Mouse (Mus musculus) lung, embryonic 15.5 days (tissue): Measurements from ENCODE around the gene Ift52. TPM values are rescaled to one million over a fixed set of nuclear protein-coding genes. Genes with fewer than 3 reads are reported as not detected.
A peak's percentile ranks its signal among the peaks of the same experiment; 100 is the strongest.

Experiments used
- ATAC-seq: fragments of 200-750 bp; cut with Nextera tagmentation; 2 replicates; pipeline ENCODE4 v1.8.0; 2017; ENCODE audit warnings: moderate number of reproducible peaks, borderline replicate concordance; ENCODE audit not compliant: low FRiP score, low TSS enrichment; ENCODE audit errors: extremely low read depth
- H3K27ac ChIP-seq: fragments of 300-500 bp; sonication (generic); 2 replicates; pipeline ENCODE4 v1.5.1; 2015; ENCODE audit warnings: moderate library complexity, mild to moderate bottlenecking, inconsistent platforms
- H3K27me3 ChIP-seq: fragments of 300-500 bp; sonication (generic); 2 replicates; pipeline ENCODE4 v1.6.1; 2015; ENCODE audit warnings: inconsistent platforms
- H3K36me3 ChIP-seq: fragments of 300-500 bp; sonication (generic); 2 replicates; pipeline ENCODE4 v1.6.1; 2015; ENCODE audit warnings: inconsistent platforms
- H3K4me1 ChIP-seq: fragments of 300-500 bp; sonication (generic); 2 replicates; pipeline ENCODE4 v1.6.1; 2015; ENCODE audit warnings: inconsistent platforms
- H3K4me2 ChIP-seq: fragments of 300-500 bp; sonication (generic); 2 replicates; pipeline ENCODE4 v1.6.1; 2015; ENCODE audit warnings: inconsistent platforms, mild to moderate bottlenecking, moderate library complexity
- H3K4me3 ChIP-seq: fragments of 300-500 bp; sonication (generic); 2 replicates; pipeline ENCODE4 v1.5.1; 2015; ENCODE audit warnings: mild to moderate bottlenecking, inconsistent platforms
- H3K9ac ChIP-seq: fragments of 300-500 bp; sonication (generic); 2 replicates; pipeline ENCODE4 v1.6.1; 2015; ENCODE audit warnings: inconsistent platforms
- H3K9me3 ChIP-seq: fragments of 300-500 bp; sonication (generic); 2 replicates; pipeline ENCODE4 v1.6.1; 2016; ENCODE audit warnings: inconsistent platforms
- WGBS: fragments of 180-500 bp; shearing (Covaris S2); methylation state at CpG from one replicate; pipeline ENCODE4 v1.1.7; 2015; 5-methylcytosine and 5-hydroxymethylcytosine counted together
- polyA plus RNA-seq: library from polyadenylated mRNA; unstranded; fragments of >200 nt; fragmentation: Nextera tagmentation; extraction: Ambion mirVana; gene quantifications from 2 replicates; pipeline ENCODE4 v1.2.1, GENCODE M21; 2015

Gene Ift52
- 47.8 and 48.9 TPM in 2 replicates for polyA plus RNA-seq

DNA sequence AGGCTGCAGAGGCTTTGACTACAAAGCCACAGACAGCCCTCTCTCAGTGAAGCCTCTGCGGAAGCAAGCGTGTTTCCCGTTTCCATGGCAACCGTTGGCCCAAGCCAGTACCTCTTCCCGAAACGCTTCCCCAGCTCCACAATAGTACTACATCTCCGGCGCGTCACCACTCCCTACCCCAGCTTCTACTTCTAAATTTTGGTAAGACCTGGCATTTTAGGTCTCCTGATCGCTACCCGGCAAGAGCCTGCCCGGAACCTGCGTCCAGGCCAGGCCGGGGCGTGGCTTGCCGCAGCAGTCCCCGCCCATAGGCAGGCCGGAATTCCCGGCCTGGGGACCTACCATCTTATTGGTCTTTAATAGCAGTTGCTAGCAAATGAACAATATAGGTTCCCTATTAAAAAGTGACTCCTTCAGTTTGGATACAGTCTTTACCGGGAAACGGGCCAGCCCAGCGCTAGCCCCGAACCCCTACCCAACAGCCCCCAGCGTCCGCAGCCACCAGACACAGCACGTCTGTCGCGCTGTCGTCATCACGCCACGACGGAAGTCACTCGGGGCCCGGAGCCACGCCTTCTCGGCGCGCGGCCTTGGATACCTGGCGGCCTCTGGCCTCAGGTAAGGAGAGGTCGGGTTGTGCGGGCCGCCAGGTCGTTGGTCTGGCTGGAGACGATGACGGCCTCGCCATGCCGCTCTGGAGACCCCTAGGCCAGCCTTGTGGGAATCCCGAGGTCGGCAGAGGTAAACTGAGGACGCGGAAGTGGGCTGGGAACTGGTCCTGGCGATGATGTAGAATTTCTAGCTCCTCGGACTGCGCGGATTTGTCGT is at the start of gene Ift52:
TSS of gene Ift52 (plus strand) at position 439 of the 828 bp plus-strand sequence.
- Histone ChIP-seq H3K27me3 (no peaks in the 10 kb centered on the region), H3K4me3 (peak within 1 kb of the TSS; percentile 81), H3K9me3 (no peaks in the 10 kb centered on the region), H3K27ac (peak within 1 kb of the TSS; percentile 73), H3K4me1 (peaks cover 10% of the 10 kb centered on the region), H3K36me3 (no peaks in the 10 kb centered on the region), H3K4me2 (peak within 1 kb of the TSS; percentile 58), H3K9ac (peak within 1 kb of the TSS; percentile 76)
- peak; percentile 96 for ATAC-seq
- WGBS: under 1% methylated on average over 57 of the region's 57 CpGs

DNA sequence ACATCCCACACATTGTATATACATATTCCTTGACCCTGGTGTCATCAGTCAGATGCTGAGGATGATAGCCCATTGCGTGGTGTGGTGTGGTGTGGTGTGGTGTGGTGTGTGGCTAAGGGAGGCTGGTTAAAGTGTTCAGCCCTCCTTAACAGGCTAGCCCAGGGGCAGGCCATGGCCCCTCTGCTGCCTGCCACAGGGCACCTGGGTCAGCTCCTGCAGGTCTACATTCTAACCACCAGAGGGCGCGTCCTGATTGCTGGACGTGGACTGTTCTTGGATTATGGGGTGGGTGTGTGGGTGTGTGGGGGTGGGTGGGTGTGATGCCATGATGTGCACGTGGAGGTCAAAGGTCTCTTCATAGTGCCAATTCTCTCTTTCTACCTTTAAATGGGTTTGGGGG is 48.8 kb upstream of the Ift52 start:
- no peak overlapping the region for H3K4me2 ChIP-seq
- no peak overlapping the region for H3K27ac ChIP-seq
- no peaks in the 10 kb centered on the region for H3K9me3 ChIP-seq
- 4% methylated on average over 5 of the region's 5 CpGs for WGBS
- H3K4me3 ChIP-seq: no peak overlapping the region
- ATAC-seq: peak; percentile 57; the same call in 1 of the 2 replicates
- no peaks in the 10 kb centered on the region for H3K27me3 ChIP-seq
- H3K36me3 ChIP-seq: no peaks in the 10 kb centered on the region
- peaks cover under 1% of the 10 kb centered on the region; the same call in 1 of the 2 replicates for H3K4me1 ChIP-seq
- H3K9ac ChIP-seq: no peak overlapping the region

DNA sequence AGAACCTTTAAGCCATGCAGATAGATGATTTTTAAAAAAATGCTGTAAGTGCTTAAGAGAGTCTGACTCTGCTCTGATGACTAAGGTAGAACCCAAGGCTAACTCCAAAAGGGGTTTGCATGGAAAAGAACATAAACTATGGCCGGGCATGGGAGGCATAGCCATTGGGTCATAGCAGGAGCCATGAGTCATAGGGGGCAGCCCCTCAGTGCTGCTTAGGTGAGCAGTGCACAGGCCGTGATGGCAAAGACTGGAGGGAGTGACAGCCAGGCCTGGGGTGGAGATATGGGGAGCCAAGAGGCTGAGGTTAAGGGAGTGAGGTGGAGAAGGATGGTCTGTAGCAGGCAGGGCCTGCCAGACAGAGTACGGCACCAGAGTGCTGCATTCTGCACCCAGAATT is 48.1 kb upstream of the Ift52 start:
- no peaks in the 10 kb centered on the region for H3K36me3 ChIP-seq
- H3K27me3 ChIP-seq: no peaks in the 10 kb centered on the region
- no peak for ATAC-seq
- no peak overlapping the region for H3K4me3 ChIP-seq
- H3K9ac ChIP-seq: no peak overlapping the region
- H3K4me1 ChIP-seq: peaks cover 6% of the 10 kb centered on the region
- H3K4me2 ChIP-seq: no peak overlapping the region
- no peak overlapping the region for H3K27ac ChIP-seq
- 75% methylated on average over 3 of the region's 3 CpGs for WGBS
- no peaks in the 10 kb centered on the region for H3K9me3 ChIP-seq

DNA sequence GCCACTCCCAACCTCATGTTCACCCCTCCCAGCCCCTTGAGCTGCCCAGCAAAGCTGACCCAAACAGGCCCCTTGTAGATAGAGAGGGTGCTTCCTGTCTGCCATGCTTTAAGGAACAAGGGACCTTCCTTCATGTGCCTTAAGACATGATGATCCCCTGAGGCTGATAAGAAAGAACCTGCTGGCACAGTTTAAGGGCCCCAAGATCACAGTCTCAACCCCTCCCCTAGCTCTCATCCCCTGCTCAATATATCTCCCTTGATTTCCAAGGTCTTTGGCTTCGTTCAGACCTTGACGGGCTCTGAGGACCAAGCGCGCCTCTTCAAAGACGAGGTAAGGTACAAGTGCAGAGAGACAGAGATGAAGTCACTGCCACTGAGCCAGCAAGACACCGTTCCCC is 46.3 kb upstream of the Ift52 start:
- no peaks in the 10 kb centered on the region for H3K27me3 ChIP-seq
- 70% methylated on average over 6 of the region's 6 CpGs for WGBS
- H3K9me3 ChIP-seq: no peaks in the 10 kb centered on the region
- H3K4me3 ChIP-seq: no peak overlapping the region
- H3K9ac ChIP-seq: no peak overlapping the region
- H3K4me1 ChIP-seq: peaks cover 14% of the 10 kb centered on the region
- H3K4me2 ChIP-seq: no peak overlapping the region
- H3K36me3 ChIP-seq: no peaks in the 10 kb centered on the region
- no peak overlapping the region for H3K27ac ChIP-seq
- no peak for ATAC-seq

DNA sequence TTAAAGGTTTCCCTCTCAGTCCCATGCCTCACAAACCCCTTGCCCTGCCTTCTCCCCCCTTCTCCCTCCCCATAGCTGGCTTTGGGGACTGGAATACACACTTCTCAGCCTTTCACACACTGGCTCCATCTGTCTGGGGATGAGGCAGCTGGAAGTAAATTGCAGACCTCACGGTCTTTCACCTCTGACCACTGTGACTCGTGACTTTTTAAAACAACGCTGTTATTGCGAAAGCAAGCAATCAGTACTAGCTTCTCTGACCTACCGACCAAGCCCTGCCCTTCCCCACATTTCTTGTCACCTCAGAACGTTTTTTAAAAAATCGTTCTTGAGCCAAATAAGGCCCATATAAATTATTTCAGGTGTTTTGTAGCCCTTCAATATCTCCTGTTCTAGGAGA is 44.4 kb upstream of the Ift52 start:
- no peak for ATAC-seq
- WGBS: 31% methylated on average over 7 of the region's 7 CpGs

DNA sequence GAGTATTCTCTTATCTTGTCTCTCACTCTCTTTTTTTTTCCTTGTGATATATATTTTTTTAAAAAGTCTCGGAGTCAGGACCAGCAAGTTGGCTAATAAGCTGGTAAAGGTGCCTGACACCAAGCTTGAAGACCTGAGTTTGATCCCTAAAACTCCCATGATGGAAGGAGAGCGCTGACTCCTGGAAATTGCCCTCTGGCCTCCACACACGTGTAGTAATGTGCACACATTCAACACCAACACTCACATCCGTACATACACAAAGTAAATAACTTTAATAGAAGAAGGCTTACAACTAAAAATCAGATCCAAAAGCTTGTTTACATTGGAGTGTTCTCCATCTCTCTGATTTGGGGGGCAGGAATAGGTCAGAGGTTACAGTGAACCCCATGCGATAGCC is 43.9 kb upstream of the Ift52 start:
- ATAC-seq: no peak
- H3K9me3 ChIP-seq: no peaks in the 10 kb centered on the region
- H3K27ac ChIP-seq: no peak overlapping the region
- no peaks in the 10 kb centered on the region for H3K36me3 ChIP-seq
- H3K4me2 ChIP-seq: no peak overlapping the region
- H3K9ac ChIP-seq: no peak overlapping the region
- no peak overlapping the region for H3K4me3 ChIP-seq
- H3K4me1 ChIP-seq: peaks cover 18% of the 10 kb centered on the region
- 43% methylated on average over 5 of the region's 5 CpGs for WGBS
- no peaks in the 10 kb centered on the region for H3K27me3 ChIP-seq

More for the DNA sequence above, 44.4 kb upstream of the Ift52 start:
- H3K36me3 ChIP-seq: no peaks in the 10 kb centered on the region
- H3K4me3 ChIP-seq: no peak overlapping the region
- no peak overlapping the region for H3K27ac ChIP-seq
- no peaks in the 10 kb centered on the region for H3K27me3 ChIP-seq
- no peak overlapping the region for H3K9ac ChIP-seq
- peaks cover 18% of the 10 kb centered on the region for H3K4me1 ChIP-seq
- no peaks in the 10 kb centered on the region for H3K9me3 ChIP-seq
- H3K4me2 ChIP-seq: no peak overlapping the region

DNA sequence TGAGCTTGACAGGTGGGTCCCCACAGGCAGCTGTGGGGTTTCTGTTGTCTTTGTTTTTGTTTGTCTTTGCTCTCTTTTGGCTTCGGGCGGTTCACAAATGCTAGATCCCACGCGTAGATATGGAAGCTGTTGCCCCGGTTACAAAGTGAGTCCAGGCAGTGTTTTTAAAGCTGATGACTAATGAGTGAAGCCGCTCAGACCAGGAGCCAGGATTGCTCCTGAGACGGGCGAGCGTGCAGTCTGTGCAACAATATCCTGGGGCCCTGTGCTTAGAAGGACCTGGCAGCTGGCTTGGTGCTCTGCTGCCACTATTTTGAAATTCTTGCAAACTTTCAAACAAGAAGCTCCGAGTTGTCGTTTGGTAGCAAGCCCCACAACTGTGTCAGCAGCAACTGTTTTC is 43.5 kb upstream of the Ift52 start:
- H3K4me2 ChIP-seq: no peak overlapping the region
- H3K9ac ChIP-seq: no peak overlapping the region
- no peak for ATAC-seq
- no peaks in the 10 kb centered on the region for H3K9me3 ChIP-seq
- 14% methylated on average over 11 of the region's 11 CpGs for WGBS
- no peaks in the 10 kb centered on the region for H3K27me3 ChIP-seq
- no peaks in the 10 kb centered on the region for H3K36me3 ChIP-seq
- H3K4me1 ChIP-seq: peaks cover 18% of the 10 kb centered on the region
- no peak overlapping the region for H3K4me3 ChIP-seq
- no peak overlapping the region for H3K27ac ChIP-seq

DNA sequence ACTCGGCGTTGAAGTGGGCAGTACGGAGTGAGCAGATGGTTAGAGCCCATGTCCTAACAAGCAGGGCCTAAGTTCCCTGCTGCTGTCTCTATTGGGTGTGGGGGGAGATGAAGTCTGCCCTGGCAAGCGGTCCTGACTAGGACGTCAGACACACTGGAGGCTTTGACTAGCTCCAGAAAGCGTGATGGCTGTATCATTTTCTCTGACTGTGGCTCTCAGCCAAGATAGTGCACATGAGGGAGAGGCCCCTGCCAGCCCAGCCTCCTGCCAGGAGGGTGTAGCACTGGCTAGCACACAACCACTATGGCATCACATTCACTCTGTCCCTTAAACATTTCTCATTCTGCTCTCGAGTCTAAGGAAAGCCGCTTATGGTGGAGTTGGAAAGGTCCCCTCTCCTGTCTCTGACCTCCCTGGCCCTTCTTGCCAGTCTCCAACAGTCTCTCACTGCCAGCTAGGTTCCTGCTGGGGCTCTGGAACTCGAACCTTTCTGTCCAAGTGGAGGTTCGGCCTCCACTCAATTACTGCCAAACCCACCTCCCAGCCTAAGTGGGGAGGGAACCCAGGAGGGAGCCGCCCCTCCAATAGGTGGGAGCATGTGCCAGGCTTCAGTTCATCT is 41.9 kb upstream of the Ift52 start:
- Histone ChIP-seq H3K9ac (no peak overlapping the region), H3K27me3 (no peaks in the 10 kb centered on the region), H3K9me3 (no peaks in the 10 kb centered on the region), H3K4me3 (no peak overlapping the region), H3K4me1 (peaks cover 18% of the 10 kb centered on the region), H3K4me2 (no peak overlapping the region), H3K27ac (no peak overlapping the region), H3K36me3 (no peaks in the 10 kb centered on the region)
- no peak for ATAC-seq
- whole genome bisulfite sequencing: 63% methylated on average over 11 of the region's 11 CpGs

DNA sequence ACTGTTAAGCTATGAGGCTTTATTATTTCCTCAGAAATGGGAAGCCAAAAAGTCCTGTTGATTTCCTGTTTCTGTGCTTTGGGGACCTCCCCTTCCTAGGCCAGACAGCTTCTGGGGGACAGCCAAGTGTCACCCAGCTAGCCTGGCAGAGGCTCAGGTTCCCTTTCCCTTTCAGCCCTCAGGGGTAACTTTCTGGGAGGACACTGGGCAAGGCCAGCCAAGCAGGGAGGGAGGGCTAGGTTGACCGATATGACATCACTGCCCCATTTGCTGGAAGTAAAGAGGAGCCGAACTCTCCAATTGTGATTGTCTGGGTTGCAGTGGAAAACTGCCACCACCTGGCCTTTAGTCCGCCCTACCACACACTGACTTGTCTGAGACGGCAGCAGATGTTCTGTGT is 41.2 kb upstream of the Ift52 start:
- WGBS: 51% methylated on average over 4 of the region's 4 CpGs
- H3K27me3 ChIP-seq: no peaks in the 10 kb centered on the region
- H3K4me1 ChIP-seq: peaks cover 18% of the 10 kb centered on the region
- no peaks in the 10 kb centered on the region for H3K36me3 ChIP-seq
- H3K9me3 ChIP-seq: no peaks in the 10 kb centered on the region
- H3K4me3 ChIP-seq: no peak overlapping the region
- no peak overlapping the region for H3K4me2 ChIP-seq
- ATAC-seq: no peak
- no peak overlapping the region for H3K9ac ChIP-seq
- no peak overlapping the region for H3K27ac ChIP-seq

DNA sequence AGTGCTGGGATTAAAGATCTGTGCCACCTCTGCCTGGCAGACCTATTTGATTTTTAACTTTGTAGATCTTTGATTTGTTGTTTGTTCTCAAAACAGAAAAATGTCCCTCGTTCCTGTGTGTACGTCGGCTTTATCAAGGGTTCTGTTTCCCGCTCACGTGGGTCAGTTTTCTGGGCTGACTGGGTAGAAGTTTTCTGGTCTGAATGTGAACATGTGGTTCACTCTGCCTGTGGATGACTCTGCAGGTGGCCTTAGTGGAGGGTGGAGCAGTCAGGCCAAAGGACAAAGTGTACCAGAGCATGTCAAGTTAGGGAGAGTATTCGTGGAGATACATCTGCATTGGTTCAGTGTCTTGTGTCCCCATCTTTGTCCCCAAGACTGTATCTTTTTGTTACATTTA is 32.8 kb upstream of the Ift52 start:
- Histone ChIP-seq H3K4me1 (no peaks in the 10 kb centered on the region; the same call in 1 of the 2 replicates), H3K4me3 (no peak overlapping the region), H3K9ac (no peak overlapping the region), H3K36me3 (no peaks in the 10 kb centered on the region), H3K27me3 (no peaks in the 10 kb centered on the region), H3K9me3 (no peaks in the 10 kb centered on the region), H3K4me2 (no peak overlapping the region), H3K27ac (no peak overlapping the region)
- no peak for ATAC-seq
- 80% methylated on average over 6 of the region's 6 CpGs for WGBS

DNA sequence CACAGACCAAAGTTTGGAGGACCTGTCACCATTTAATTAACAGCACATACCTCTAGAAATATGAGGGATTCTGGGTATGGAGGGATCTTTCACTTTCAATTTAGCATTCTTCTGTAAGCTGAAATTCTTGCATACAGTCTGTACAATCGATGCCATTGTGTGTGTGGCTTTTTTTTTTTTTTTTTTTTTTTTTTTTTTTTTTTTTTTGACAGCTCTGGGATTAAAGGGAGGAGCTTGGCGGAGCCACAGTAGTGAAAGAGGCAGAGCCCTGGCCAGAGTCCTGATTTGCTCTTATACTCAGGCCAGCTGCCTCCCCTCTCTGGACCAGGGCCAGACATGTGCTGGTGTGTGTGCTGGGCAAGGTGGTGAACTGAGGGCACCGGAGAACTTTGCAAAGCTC is 31.2 kb upstream of the Ift52 start:
- WGBS: 31% methylated on average over 3 of the region's 3 CpGs
- ATAC-seq: no peak

DNA sequence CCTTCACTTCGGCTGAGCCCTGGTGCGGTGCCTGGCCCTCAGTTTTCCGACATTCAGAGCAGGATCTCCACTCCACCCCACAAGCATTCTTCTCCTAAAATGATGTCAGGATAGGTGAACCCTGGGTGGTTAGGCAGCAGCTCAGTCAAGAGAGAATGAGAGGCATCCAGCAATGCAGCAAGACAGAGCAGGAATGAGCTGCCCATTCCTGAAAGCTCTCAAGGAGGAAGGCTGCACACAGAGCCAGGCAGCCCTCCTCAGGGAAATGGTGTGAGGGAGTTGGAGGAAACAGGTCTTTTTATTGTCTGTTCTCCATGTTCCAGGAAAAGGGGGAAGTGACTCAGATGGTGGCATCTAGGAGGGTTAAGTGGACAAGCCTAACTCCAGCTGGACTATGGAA is 30.4 kb upstream of the Ift52 start:
- Histone ChIP-seq H3K27me3 (no peaks in the 10 kb centered on the region; the same call in 1 of the 2 replicates), H3K36me3 (no peaks in the 10 kb centered on the region), H3K4me2 (no peak overlapping the region), H3K27ac (no peak overlapping the region), H3K4me3 (no peak overlapping the region), H3K9me3 (no peaks in the 10 kb centered on the region), H3K4me1 (no peaks in the 10 kb centered on the region; the same call in 1 of the 2 replicates), H3K9ac (no peak overlapping the region)
- no peak for ATAC-seq
- WGBS: 53% methylated on average over 3 of the region's 3 CpGs

More for the DNA sequence above, 31.2 kb upstream of the Ift52 start:
- H3K9me3 ChIP-seq: no peaks in the 10 kb centered on the region
- no peaks in the 10 kb centered on the region for H3K27me3 ChIP-seq
- no peaks in the 10 kb centered on the region; the same call in 1 of the 2 replicates for H3K4me1 ChIP-seq
- no peaks in the 10 kb centered on the region for H3K36me3 ChIP-seq
- no peak overlapping the region for H3K27ac ChIP-seq
- H3K9ac ChIP-seq: no peak overlapping the region
- H3K4me3 ChIP-seq: no peak overlapping the region
- H3K4me2 ChIP-seq: no peak overlapping the region
